Comparison of ENCODE assay signal across 23 mouse cellular contexts in genomic region chr8:61241229-61241628, GRCm38 (mm10). TPM values are rescaled to one million over a fixed set of nuclear protein-coding genes. Genes with fewer than 3 reads are reported as not detected.
DNase-seq lines count a peak whose midpoint lies in the region; ATAC-seq lines count a peak whose summit lies in the region.
"Had no signal": no experiment of that assay in that cellular context is flagged by ENCODE, and none has a peak within 500 bp of the region (broad histone marks: within the 10 kb centered on the region; RNA-seq: fewer than 3 reads in every experiment).

No protein-coding gene starts in this region.

- DNase-seq in neural tube, embryonic 11.5 days (ENCODE audit: low spot score): no peak
- DNase-seq in mesoderm, embryonic 11.5 days (ENCODE audit: low read depth, low spot score): peak; percentile 41
- DNase-seq in testis, postnatal 14 days (ENCODE audit: low spot score): no peak
- no peak for DNase-seq in right cerebral cortex, postnatal 36 days (ENCODE audit: low spot score in 2 of 2)
- DNase-seq: adrenal gland, postnatal 14 days; cerebellum, adult 11 months; cerebellum, postnatal 10 days; heart, postnatal 14 days; kidney, adult 2 months; kidney, postnatal 10 days; layer of hippocampus, postnatal 36 days; spleen, adult 18-20 months; thymus, postnatal 36 days had no signal

- no peak overlapping the region for H3K4me2 ChIP-seq in forebrain, embryonic 12.5 days
- no peak overlapping the region for H3K4me2 ChIP-seq in forebrain, embryonic 13.5 days
- no peak overlapping the region for H3K4me2 ChIP-seq in neural tube, embryonic 11.5 days (ENCODE audit: low read depth)
- H3K4me2 ChIP-seq in neural tube, embryonic 15.5 days: no peak overlapping the region
- H3K4me2 ChIP-seq: heart, embryonic 12.5 days had no signal

- peaks cover 7% of the 10 kb centered on the region for H3K9me3 ChIP-seq in forebrain, embryonic 12.5 days
- H3K9me3 ChIP-seq in forebrain, embryonic 13.5 days (replicated peaks): peaks cover 15% of the 10 kb centered on the region; the same call in 1 of the 2 replicates
- 0 out of 2 replicates have a peak, but pooled peaks cover 2% of the 10 kb centered on the region for H3K9me3 ChIP-seq in neural tube, embryonic 11.5 days (ENCODE audit: control insufficient read depth, low read length)
- H3K9me3 ChIP-seq in neural tube, embryonic 15.5 days (replicated peaks): no peaks in the 10 kb centered on the region
- H3K9me3 ChIP-seq: heart, embryonic 12.5 days had no signal

- no peak overlapping the region for H3K4me3 ChIP-seq in forebrain, embryonic 12.5 days (replicated peaks)
- H3K4me3 ChIP-seq in forebrain, embryonic 13.5 days: no peak overlapping the region
- H3K4me3 ChIP-seq in neural tube, embryonic 11.5 days (ENCODE audit: low read depth, low read length): no peak overlapping the region
- H3K4me3 ChIP-seq in neural tube, embryonic 15.5 days (replicated peaks): no peak overlapping the region
- H3K4me3 ChIP-seq: heart, embryonic 12.5 days; layer of hippocampus, adult 2 months; myocyte had no signal

- peak; percentile 53; the same call in 1 of the 2 replicates for ATAC-seq in forebrain, embryonic 12.5 days (ENCODE audit: low FRiP score)
- no peak for ATAC-seq in forebrain, embryonic 13.5 days
- 0 out of 2 replicates have a peak, but pooled peaks have one; percentile 20 for ATAC-seq in neural tube, embryonic 11.5 days (ENCODE audit: insufficient read depth, low FRiP score, low TSS enrichment)
- no peak for ATAC-seq in neural tube, embryonic 15.5 days (ENCODE audit: low FRiP score)
- ATAC-seq: activated CD4-positive, CD25-positive, alpha-beta regulatory T cell, adult 4 months; inflammation-experienced regulatory T-cells, adult 6 months; lung, postnatal 0 days had no signal

- H3K27me3 ChIP-seq in forebrain, embryonic 12.5 days: no peaks in the 10 kb centered on the region
- no peaks in the 10 kb centered on the region for H3K27me3 ChIP-seq in forebrain, embryonic 13.5 days
- H3K27me3 ChIP-seq in neural tube, embryonic 11.5 days (ENCODE audit: control insufficient read depth, insufficient read depth, low read length): no peaks in the 10 kb centered on the region
- no peaks in the 10 kb centered on the region for H3K27me3 ChIP-seq in neural tube, embryonic 15.5 days (replicated peaks)

- H3K27ac ChIP-seq in forebrain, embryonic 12.5 days: no peak overlapping the region
- H3K27ac ChIP-seq in forebrain, embryonic 13.5 days: no peak overlapping the region
- H3K27ac ChIP-seq in neural tube, embryonic 11.5 days (ENCODE audit: low read depth, low read length): no peak overlapping the region
- no peak overlapping the region for H3K27ac ChIP-seq in neural tube, embryonic 15.5 days (replicated peaks)
- H3K27ac ChIP-seq: layer of hippocampus, adult 2 months; liver, embryonic 14.5 days had no signal

- peaks cover 28% of the 10 kb centered on the region for H3K36me3 ChIP-seq in forebrain, embryonic 12.5 days (replicated peaks)
- H3K36me3 ChIP-seq in forebrain, embryonic 13.5 days (ENCODE audit: poor library complexity, severe bottlenecking): peaks cover 30% of the 10 kb centered on the region
- no peaks in the 10 kb centered on the region for H3K36me3 ChIP-seq in neural tube, embryonic 11.5 days (ENCODE audit: control insufficient read depth, insufficient read depth, low read length)
- H3K36me3 ChIP-seq in neural tube, embryonic 15.5 days: no peaks in the 10 kb centered on the region

- no peak overlapping the region for H3K9ac ChIP-seq in forebrain, embryonic 12.5 days
- H3K9ac ChIP-seq in forebrain, embryonic 13.5 days: no peak overlapping the region
- H3K9ac ChIP-seq in neural tube, embryonic 11.5 days (ENCODE audit: low read length): no peak overlapping the region
- no peak overlapping the region for H3K9ac ChIP-seq in neural tube, embryonic 15.5 days (replicated peaks)
- H3K9ac ChIP-seq: heart, embryonic 12.5 days; liver, embryonic 14.5 days had no signal

- H3K4me1 ChIP-seq in forebrain, embryonic 12.5 days: peaks cover 12% of the 10 kb centered on the region
- H3K4me1 ChIP-seq in forebrain, embryonic 13.5 days: peaks cover 18% of the 10 kb centered on the region
- H3K4me1 ChIP-seq in neural tube, embryonic 11.5 days (ENCODE audit: control insufficient read depth, insufficient read depth, low read length): peaks cover 4% of the 10 kb centered on the region; the same call in 1 of the 2 replicates
- 0 out of 2 replicates have a peak, but pooled peaks cover 7% of the 10 kb centered on the region for H3K4me1 ChIP-seq in neural tube, embryonic 15.5 days

- WGBS in forebrain, embryonic 12.5 days: 76% methylated on average over 8 of the region's 8 CpGs
- WGBS in forebrain, embryonic 13.5 days: 82% methylated on average over 8 of the region's 8 CpGs
- 63% methylated on average over 8 of the region's 8 CpGs for WGBS in neural tube, embryonic 11.5 days
- 76% methylated on average over 8 of the region's 8 CpGs for WGBS in neural tube, embryonic 15.5 days

RNA-seq across cellular contexts. Expression of gene Sh3rf1, which starts 17.6 kb away (rescaled TPM):
- 30.2 and 31.3 TPM in 2 replicates for polyA plus RNA-seq in forebrain, embryonic 12.5 days (2016; fragmentation: Nextera tagmentation; extraction: Ambion mirVana)
- 31.4 and 34.5 TPM in 2 replicates for polyA plus RNA-seq in forebrain, embryonic 13.5 days (2015; fragmentation: Nextera tagmentation; extraction: Ambion mirVana)
- polyA plus RNA-seq in neural tube, embryonic 11.5 days (2014; fragmentation: Nextera tagmentation; extraction: Ambion mirVana): 22.1 and 22.9 TPM in 2 replicates
- polyA plus RNA-seq in neural tube, embryonic 15.5 days (2015; fragmentation: Nextera tagmentation; extraction: Ambion mirVana): 19.0 and 20.8 TPM in 2 replicates

Comparison
In these comparisons a context has a peak if more than half of its experiments do, and no peak if none do; other contexts are left out.
1. ATAC-seq: peak in forebrain, embryonic 12.5 days (single experiment) and neural tube, embryonic 11.5 days (single experiment); none in forebrain, embryonic 13.5 days (single experiment) and neural tube, embryonic 15.5 days (single experiment).